Mouse (Mus musculus) kidney, postnatal 0 days (tissue): ENCODE measurements around the gene Scmh1. TPM values are rescaled to one million over a fixed set of nuclear protein-coding genes. Genes with fewer than 3 reads are reported as not detected.
"Not testable (repeated sequence)": the region's sequence is repeated elsewhere in the genome, so short reads cannot be mapped to it uniquely, and the experiment has no call there.

ENCODE experiments used
- ATAC-seq: fragments of 200-750 bp; cut with Nextera tagmentation; replicated peaks from 2 replicates; pipeline ENCODE4 v1.8.0; 2017; ENCODE audit warnings: low read depth, moderate number of reproducible peaks, moderate TSS enrichment, moderate library complexity; ENCODE audit not compliant: low FRiP score
- DNase-seq: peaks from one replicate; pipeline ENCODE4 v3.0.0-alpha.2; 2016; ENCODE audit warnings: low spot score
- H3K27ac ChIP-seq: fragments of 300-500 bp; sonication (generic); 2 replicates; pipeline ENCODE4 v1.5.1; 2014; ENCODE audit warnings: mild to moderate bottlenecking
- H3K27me3 ChIP-seq: fragments of 300-500 bp; sonication (generic); 2 replicates; pipeline ENCODE4 v1.6.1; 2014; ENCODE audit warnings: low read length, mixed read lengths; ENCODE audit not compliant: insufficient read depth
- H3K36me3 ChIP-seq: fragments of 300-500 bp; sonication (generic); 2 replicates; pipeline ENCODE4 v1.6.1; 2014; ENCODE audit warnings: low read length, mixed read lengths; ENCODE audit not compliant: insufficient read depth
- H3K4me1 ChIP-seq: fragments of 300-500 bp; sonication (generic); replicated peaks from 2 replicates; pipeline ENCODE4 v1.6.1; 2014; ENCODE audit warnings: antibody characterized with exemption, low read length, mixed read lengths; ENCODE audit not compliant: insufficient read depth
- H3K4me2 ChIP-seq: fragments of 300-500 bp; sonication (generic); 2 replicates; pipeline ENCODE4 v1.6.1; 2014; ENCODE audit warnings: mild to moderate bottlenecking, low read length, moderate library complexity, mixed read lengths
- H3K4me3 ChIP-seq: fragments of 300-500 bp; sonication (generic); replicated peaks from 2 replicates; pipeline ENCODE4 v1.5.1; 2014; ENCODE audit warnings: low read depth, low read length
- H3K9ac ChIP-seq: fragments of 300-500 bp; sonication (generic); 2 replicates; pipeline ENCODE4 v1.6.1; 2014; ENCODE audit warnings: low read depth, low read length
- H3K9me3 ChIP-seq: fragments of 300-500 bp; sonication (generic); replicated peaks from 2 replicates; pipeline ENCODE4 v1.6.1; 2016; ENCODE audit warnings: low read length, inconsistent platforms, mixed read lengths
- CTCF ChIP-seq: IDR thresholded peaks from 2 replicates; pipeline ENCODE4 v1.5.1; 2016; ENCODE audit warnings: antibody characterized with exemption, low read depth, mild to moderate bottlenecking, moderate library complexity
- WGBS: fragments of 180-500 bp; shearing (Covaris S2); extraction: QIAGEN DNeasy Blood & Tissue Kit; methylation state at CpG from one replicate; pipeline ENCODE4 v1.1.7; 2014; 5-methylcytosine and 5-hydroxymethylcytosine counted together
- polyA plus RNA-seq: library from polyadenylated mRNA; unstranded; fragments of >200 nt; fragmentation: Nextera tagmentation; extraction: Ambion mirVana; gene quantifications from 2 replicates; pipeline ENCODE4 v1.2.1, GENCODE M21; 2015

Scmh1 gene
- polyA plus RNA-seq, 1 experiment from 2014 or later: 26.1 TPM

GRCm38 (mm10) chr4:120387968-120388367 is 17.1 kb upstream of the Scmh1 start:
- no peak overlapping the region for H3K9ac ChIP-seq
- WGBS: 80% methylated on average over 2 of the region's 2 CpGs
- no peaks in the 10 kb centered on the region for H3K27me3 ChIP-seq
- H3K4me3 ChIP-seq: no peak overlapping the region
- no peak for TF ChIP-seq CTCF
- DNase-seq (no peak), ATAC-seq (no peak)
- H3K27ac ChIP-seq: no peak overlapping the region
- no peaks in the 10 kb centered on the region for H3K9me3 ChIP-seq
- H3K4me1 ChIP-seq: no peaks in the 10 kb centered on the region
- H3K4me2 ChIP-seq: no peak overlapping the region
- H3K36me3 ChIP-seq: no peaks in the 10 kb centered on the region

GRCm38 (mm10) chr4:120388998-120389542 is 16.0 kb upstream of the Scmh1 start:
- H3K4me2 ChIP-seq: no peak overlapping the region
- ATAC-seq: no peak
- no peak for DNase-seq

DNA sequence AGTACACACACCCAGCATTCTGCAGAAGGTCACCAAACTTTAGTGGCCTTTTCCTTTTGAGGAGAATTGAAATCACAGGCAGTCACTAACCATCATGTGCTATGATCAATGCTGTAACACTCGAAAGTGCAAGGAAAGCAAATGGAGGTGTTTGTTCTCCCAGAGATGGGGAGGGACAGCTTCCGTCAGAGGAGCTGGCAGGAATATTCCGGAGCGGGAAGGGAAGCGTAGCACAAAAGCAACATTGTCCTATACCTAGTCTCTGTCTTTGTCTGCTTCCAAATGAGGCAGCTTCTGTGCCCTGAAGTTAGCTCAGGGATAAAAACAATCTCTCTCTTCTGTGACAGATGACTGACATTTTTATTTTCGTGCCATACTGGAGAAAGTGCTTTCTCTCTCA is 15.5 kb upstream of the Scmh1 start:
- 74% methylated on average over 6 of the region's 6 CpGs for WGBS
- H3K36me3 ChIP-seq: no peaks in the 10 kb centered on the region
- H3K9me3 ChIP-seq: no peaks in the 10 kb centered on the region
- no peaks in the 10 kb centered on the region for H3K27me3 ChIP-seq
- ATAC-seq (no peak), DNase-seq (no peak)
- no peak for TF ChIP-seq CTCF
- H3K27ac ChIP-seq: no peak overlapping the region
- H3K4me3 ChIP-seq: no peak overlapping the region
- H3K4me2 ChIP-seq: no peak overlapping the region
- H3K4me1 ChIP-seq: no peaks in the 10 kb centered on the region
- H3K9ac ChIP-seq: no peak overlapping the region

More at GRCm38 (mm10) chr4:120388998-120389542, 16.0 kb upstream of the Scmh1 start:
- no peak overlapping the region for H3K27ac ChIP-seq
- no peaks in the 10 kb centered on the region for H3K27me3 ChIP-seq
- H3K9me3 ChIP-seq: no peaks in the 10 kb centered on the region
- no peaks in the 10 kb centered on the region for H3K36me3 ChIP-seq
- no peak overlapping the region for H3K9ac ChIP-seq
- H3K4me3 ChIP-seq: no peak overlapping the region
- 23% methylated on average over 3 of the region's 3 CpGs for WGBS
- no peak for TF ChIP-seq CTCF
- no peaks in the 10 kb centered on the region for H3K4me1 ChIP-seq

GRCm38 (mm10) chr4:120391591-120391990 is 13.5 kb upstream of the Scmh1 start:
- no peak for DNase-seq
- no peak overlapping the region for H3K4me3 ChIP-seq
- 89% methylated on average over 6 of the region's 6 CpGs for WGBS
- no peaks in the 10 kb centered on the region for H3K27me3 ChIP-seq
- H3K4me2 ChIP-seq: no peak overlapping the region
- ATAC-seq: no peak
- no peak overlapping the region for H3K9ac ChIP-seq
- H3K4me1 ChIP-seq: no peaks in the 10 kb centered on the region
- no peak for TF ChIP-seq CTCF
- no peaks in the 10 kb centered on the region for H3K9me3 ChIP-seq
- no peak overlapping the region for H3K27ac ChIP-seq
- no peaks in the 10 kb centered on the region for H3K36me3 ChIP-seq

DNA sequence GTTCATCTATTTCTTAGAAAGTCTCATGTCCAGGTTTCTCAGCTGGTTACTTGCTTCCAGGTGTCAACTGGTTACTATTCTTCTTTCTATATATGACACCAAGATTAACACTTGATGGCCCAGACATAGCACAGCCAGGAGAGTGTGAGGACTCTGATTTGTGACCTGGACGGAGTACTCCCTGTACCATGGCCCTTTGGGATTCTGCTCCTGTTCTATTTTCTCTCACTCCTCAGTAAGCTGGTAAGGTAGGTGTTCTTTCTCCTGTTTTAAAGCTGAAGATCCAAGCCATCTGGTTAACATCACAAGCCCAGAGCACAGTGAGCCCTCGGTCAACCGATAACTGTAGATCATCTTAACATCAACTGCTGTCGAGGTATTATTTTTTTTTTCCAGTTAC is 12.7 kb upstream of the Scmh1 start:
- 60% methylated on average over 4 of the region's 4 CpGs for WGBS
- no peak overlapping the region for H3K4me2 ChIP-seq
- no peak overlapping the region for H3K27ac ChIP-seq
- no peak overlapping the region for H3K9ac ChIP-seq
- TF ChIP-seq CTCF: no peak
- no peak overlapping the region for H3K4me3 ChIP-seq
- no peaks in the 10 kb centered on the region for H3K4me1 ChIP-seq
- no peaks in the 10 kb centered on the region for H3K36me3 ChIP-seq
- H3K27me3 ChIP-seq: no peaks in the 10 kb centered on the region
- DNase-seq (no peak), ATAC-seq (no peak)
- no peaks in the 10 kb centered on the region for H3K9me3 ChIP-seq

- DNase-seq (no peak), ATAC-seq (no peak)
Measured at GRCm38 (mm10) chr4:120392748-120393147, 12.3 kb upstream of the Scmh1 start.

DNA sequence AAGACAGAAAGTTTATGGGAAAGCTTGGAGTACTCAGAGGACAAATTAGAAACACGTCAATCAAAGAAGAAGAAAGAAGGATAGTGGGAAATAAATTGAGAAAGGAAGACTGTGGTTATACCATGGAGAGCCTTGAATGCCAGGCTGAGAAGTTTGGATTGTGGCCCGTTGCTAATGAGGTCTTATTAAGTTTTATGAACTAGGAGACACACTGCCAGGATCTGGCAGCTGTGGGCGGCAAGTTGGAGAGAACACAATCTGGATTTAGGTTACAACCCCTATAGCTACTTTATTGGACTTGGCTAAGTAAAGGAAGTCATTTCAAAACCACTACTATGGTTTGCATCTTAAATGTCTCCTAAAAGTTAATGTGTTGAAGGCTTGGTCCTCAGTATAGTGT is 4.8 kb upstream of the Scmh1 start:
- H3K36me3 ChIP-seq: no peaks in the 10 kb centered on the region
- no peak overlapping the region for H3K4me3 ChIP-seq
- H3K9ac ChIP-seq: no peak overlapping the region
- H3K4me1 ChIP-seq: no peaks in the 10 kb centered on the region
- no peak for ATAC-seq
- H3K9me3 ChIP-seq: no peaks in the 10 kb centered on the region
- WGBS: 54% methylated on average over 3 of the region's 3 CpGs
- H3K27me3 ChIP-seq: no peaks in the 10 kb centered on the region
- H3K4me2 ChIP-seq: no peak overlapping the region
- H3K27ac ChIP-seq: no peak overlapping the region
- no peak for DNase-seq
- no peak for TF ChIP-seq CTCF

More at GRCm38 (mm10) chr4:120392748-120393147, 12.3 kb upstream of the Scmh1 start:
- H3K27me3 ChIP-seq: no peaks in the 10 kb centered on the region
- H3K9ac ChIP-seq: no peak overlapping the region
- no peak overlapping the region for H3K4me3 ChIP-seq
- no peaks in the 10 kb centered on the region for H3K4me1 ChIP-seq
- WGBS: 24% methylated on average over 3 of the region's 3 CpGs
- TF ChIP-seq CTCF: no peak
- H3K9me3 ChIP-seq: no peaks in the 10 kb centered on the region
- H3K27ac ChIP-seq: no peak overlapping the region
- H3K36me3 ChIP-seq: no peaks in the 10 kb centered on the region
- H3K4me2 ChIP-seq: no peak overlapping the region

DNA sequence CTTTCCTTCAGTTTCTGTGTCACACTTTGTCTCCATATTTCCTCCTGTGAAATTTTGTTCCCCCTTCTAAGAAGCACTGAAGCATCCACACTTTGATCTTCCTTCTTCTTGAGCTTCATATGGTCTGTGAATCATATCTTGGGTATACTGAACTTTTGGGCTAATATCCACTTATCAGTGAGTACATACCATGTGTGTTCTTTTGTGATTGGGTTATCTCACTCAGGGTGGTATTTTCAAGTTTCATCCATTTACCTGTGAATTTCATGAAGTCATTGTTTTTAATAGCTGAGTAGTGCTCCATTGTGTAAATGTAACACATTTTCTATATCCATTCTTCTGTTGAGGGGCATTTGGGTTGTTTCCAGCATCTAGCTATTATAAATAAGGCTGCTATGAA is 3.0 kb upstream of the Scmh1 start:
- not testable (repeated sequence) for H3K4me3 ChIP-seq, H3K36me3 ChIP-seq, H3K9me3 ChIP-seq, DNase-seq, H3K9ac ChIP-seq, H3K4me2 ChIP-seq, H3K27me3 ChIP-seq, H3K4me1 ChIP-seq, H3K27ac ChIP-seq, ATAC-seq
